17 mouse cellular contexts compared by ENCODE assay signal in the genomic region with DNA sequence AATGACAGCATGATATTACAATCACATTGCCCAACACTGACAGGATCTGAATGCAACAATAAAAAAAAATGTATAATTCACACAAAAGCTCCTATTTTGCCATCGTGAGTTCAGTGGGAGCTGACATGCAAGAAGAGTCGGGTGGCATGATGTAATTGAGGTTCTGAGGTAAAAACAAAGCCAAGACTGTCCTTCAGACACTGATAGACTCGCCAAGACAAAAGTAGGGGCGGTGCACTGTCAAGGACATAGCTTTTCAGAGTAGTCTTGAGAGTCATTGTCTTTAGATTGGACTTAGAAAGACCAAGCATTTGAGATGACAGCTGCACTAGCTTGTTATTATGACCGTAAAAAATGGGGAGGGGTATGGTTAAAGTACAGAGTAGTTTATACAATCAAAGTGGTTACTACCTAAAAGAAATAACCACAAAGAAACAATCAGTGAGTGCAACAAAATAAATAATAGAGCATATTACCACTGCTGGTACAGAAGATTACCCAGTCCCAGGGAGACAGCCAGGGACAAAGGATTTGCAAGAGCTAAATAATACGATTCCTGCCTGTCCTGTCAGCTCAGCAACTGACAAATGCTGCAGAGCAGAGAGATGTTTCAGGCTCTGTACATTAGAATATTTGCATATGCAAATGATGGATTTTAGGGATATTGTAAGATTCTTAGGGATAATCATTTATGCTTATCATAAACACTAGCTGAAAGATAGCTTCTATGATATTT. TPM values are rescaled to one million over a fixed set of nuclear protein-coding genes. Genes with fewer than 3 reads are reported as not detected.
DNase-seq lines count a peak whose midpoint lies in the region; ATAC-seq and TF ChIP-seq lines count a peak whose summit lies in the region.
"Had no signal": no experiment of that assay in that cellular context is flagged by ENCODE, and none has a peak within 500 bp of the region (broad histone marks: within the 10 kb centered on the region; RNA-seq: fewer than 3 reads in every experiment).

No protein-coding gene starts in this region.

- H3K4me1 ChIP-seq in heart, embryonic 10.5 days = no peaks in the 10 kb centered on the region
- H3K4me1 ChIP-seq in ES-Bruce4 (ENCODE audit: control insufficient read depth, insufficient read depth, low read length) (peaks cover 5% of the 10 kb centered on the region), ES-E14 (ENCODE audit: control insufficient read depth in 2 of 2, insufficient read depth in 2 of 2, low read length in 2 of 2, poor library complexity in 1 of 2) (peaks cover 0 to 3% of the 10 kb centered on the region in 2 experiments; a peak in 2 of 4 replicates)
- no peaks in the 10 kb centered on the region for H3K4me1 ChIP-seq in forebrain, postnatal 0 days (ENCODE audit: insufficient read depth)
- peaks cover under 1% of the 10 kb centered on the region; the same call in 1 of the 2 replicates for H3K4me1 ChIP-seq in liver, embryonic 11.5 days (replicated peaks; ENCODE audit: control insufficient read depth, insufficient read depth, low read length)
- H3K4me1 ChIP-seq: neural tube, embryonic 13.5 days had no signal

- in situ Hi-C loops in ES-E14 (cut with MboI; ENCODE audit: low sequenced_read_pairs in 2 of 2, unreplicated experiment in 2 of 2) = no loop called here

- WGBS in heart, embryonic 10.5 days = 74% methylated on average over 6 of the region's 6 CpGs
- 45% methylated on average over 6 of the region's 6 CpGs for WGBS in forebrain, postnatal 0 days
- WGBS in liver, embryonic 11.5 days = 73% methylated on average over 6 of the region's 6 CpGs

- no peaks in the 10 kb centered on the region for H3K9me3 ChIP-seq in heart, embryonic 10.5 days
- H3K9me3 ChIP-seq in ES-Bruce4 (replicated peaks; ENCODE audit: control insufficient read depth, insufficient read depth, low read length, poor library complexity, severe bottlenecking) (no peaks in the 10 kb centered on the region), ES-E14 (ENCODE audit: control insufficient read depth, insufficient read depth, low read depth, low read length) (no peaks in the 10 kb centered on the region)
- no peaks in the 10 kb centered on the region for H3K9me3 ChIP-seq in forebrain, postnatal 0 days (ENCODE audit: low read length)
- no peaks in the 10 kb centered on the region for H3K9me3 ChIP-seq in liver, embryonic 11.5 days (ENCODE audit: control insufficient read depth, low read length)
- H3K9me3 ChIP-seq: neural tube, embryonic 13.5 days had no signal

- intact Hi-C loops in heart, postnatal 25 days (cut with DNase I) = no loop called here

- H3K4me2 ChIP-seq in forebrain, postnatal 0 days (ENCODE audit: low read depth) = no peak overlapping the region
- no peak overlapping the region for H3K4me2 ChIP-seq in liver, embryonic 11.5 days
- H3K4me2 ChIP-seq: lung, embryonic 14.5 days; neural tube, embryonic 13.5 days had no signal

- no peak for TF ChIP-seq POLR2A in ES-Bruce4 (IDR thresholded peaks at IDR 0.05; ENCODE audit: insufficient read depth, low read length)

- no peaks in the 10 kb centered on the region for H3K27me3 ChIP-seq in heart, embryonic 10.5 days (ENCODE audit: insufficient read depth, poor library complexity, severe bottlenecking)
- H3K27me3 ChIP-seq in ES-Bruce4 (ENCODE audit: control insufficient read depth, insufficient read depth, low read length, poor library complexity, severe bottlenecking) = no peaks in the 10 kb centered on the region
- no peaks in the 10 kb centered on the region for H3K27me3 ChIP-seq in forebrain, postnatal 0 days (ENCODE audit: insufficient read depth, low read length)
- no peaks in the 10 kb centered on the region for H3K27me3 ChIP-seq in liver, embryonic 11.5 days (replicated peaks; ENCODE audit: control insufficient read depth, insufficient read depth, low read length)
- H3K27me3 ChIP-seq: neural tube, embryonic 13.5 days had no signal

- ATAC-seq in forebrain, postnatal 0 days = peak; percentile 88
- ATAC-seq in liver, embryonic 11.5 days (replicated peaks; ENCODE audit: low FRiP score) = no peak

- TF ChIP-seq CTCF in ES-Bruce4 (IDR thresholded peaks at IDR 0.05; ENCODE audit: low read depth, low read length) = no peak
- TF ChIP-seq CTCF in forebrain, postnatal 0 days (IDR thresholded peaks at IDR 0.05; ENCODE audit: low read depth) = no peak

- DNase-seq in heart, embryonic 10.5 days (ENCODE audit: low spot score) = peak; percentile 30
- DNase-seq in heart, postnatal 25 days (ENCODE audit: low spot score) = no peak
- no peak for DNase-seq in ES-E14 (ENCODE audit: low read depth, low spot score)
- peak; percentile 18 for DNase-seq in forebrain, postnatal 0 days
- no peak for DNase-seq in neural tube, embryonic 10.5 days (ENCODE audit: extremely low spot score, low spot score)
- no peak for DNase-seq in liver, embryonic 11.5 days (ENCODE audit: low spot score)
- DNase-seq: cerebellum, adult 9-11 months; gastrocnemius, adult 2 months; heart, adult 2 months; kidney, adult 8-10 months; kidney, postnatal 25 days; lung, embryonic 14.5 days; right cerebral cortex, postnatal 25 days; thymus, postnatal 14 days had no signal

- TF ChIP-seq EP300 in ES-Bruce4 (IDR thresholded peaks at IDR 0.05; ENCODE audit: insufficient read depth, low read depth, low read length) = no peak

- H3K36me3 ChIP-seq in heart, embryonic 10.5 days = peaks cover 33% of the 10 kb centered on the region
- H3K36me3 ChIP-seq in ES-Bruce4 (ENCODE audit: control insufficient read depth, insufficient read depth, low read length, poor library complexity, severe bottlenecking) = peaks cover 26% of the 10 kb centered on the region
- peaks cover 19% of the 10 kb centered on the region for H3K36me3 ChIP-seq in ES-E14 (ENCODE audit: control insufficient read depth, insufficient read depth, low read length, poor library complexity, severe bottlenecking)
- H3K36me3 ChIP-seq in forebrain, postnatal 0 days (ENCODE audit: insufficient read depth) = peaks cover 2% of the 10 kb centered on the region
- peaks cover 18% of the 10 kb centered on the region; the same call in 1 of the 2 replicates for H3K36me3 ChIP-seq in liver, embryonic 11.5 days (ENCODE audit: control insufficient read depth, insufficient read depth, low read length)

- H3K9ac ChIP-seq in ES-Bruce4 (ENCODE audit: low read depth, poor library complexity, severe bottlenecking) = no peak overlapping the region
- H3K9ac ChIP-seq in ES-E14 (ENCODE audit: insufficient read depth, low read depth, low read length, poor library complexity, severe bottlenecking) = no peak overlapping the region
- 0 out of 2 replicates have a peak overlapping the region, but pooled peaks have one; percentile 10 for H3K9ac ChIP-seq in forebrain, postnatal 0 days
- no peak overlapping the region for H3K9ac ChIP-seq in liver, embryonic 11.5 days (ENCODE audit: low read depth, low read length)
- H3K9ac ChIP-seq: lung, embryonic 14.5 days; neural tube, embryonic 13.5 days had no signal

- H3K27ac ChIP-seq in heart, embryonic 10.5 days = no peak overlapping the region
- peak overlapping the region; percentile 45; the same call in 1 of the 2 replicates for H3K27ac ChIP-seq in ES-Bruce4 (ENCODE audit: insufficient read depth, low read length)
- H3K27ac ChIP-seq in ES-E14 (ENCODE audit: insufficient read depth, low read depth, low read length, poor library complexity, severe bottlenecking) = no peak overlapping the region; the same call in 1 of the 2 replicates
- H3K27ac ChIP-seq in forebrain, postnatal 0 days (ENCODE audit: low read depth, low read length) = peak overlapping the region; percentile 40; the same call in 1 of the 2 replicates
- H3K27ac ChIP-seq in liver, embryonic 11.5 days (ENCODE audit: low read depth, low read length) = no peak overlapping the region
- H3K27ac ChIP-seq: gastrocnemius, adult 2 months; heart, adult 2 months; macrophage; neural tube, embryonic 13.5 days had no signal

- H3K4me3 ChIP-seq in heart, embryonic 10.5 days = no peak overlapping the region
- H3K4me3 ChIP-seq in ES-Bruce4 (ENCODE audit: low read depth, low read length) (no peak overlapping the region), ES-E14 (ENCODE audit: insufficient read depth in 1 of 2, low read depth in 1 of 2, low read length in 2 of 2, poor library complexity in 1 of 2, severe bottlenecking in 1 of 2) (no peak overlapping the region)
- H3K4me3 ChIP-seq in forebrain, postnatal 0 days (ENCODE audit: low read depth, low read length) = no peak overlapping the region
- H3K4me3 ChIP-seq in liver, embryonic 11.5 days (ENCODE audit: low read depth, low read length) = no peak overlapping the region
- H3K4me3 ChIP-seq: gastrocnemius, adult 2 months; heart, adult 2 months; neural tube, embryonic 13.5 days had no signal

TF ChIP-seq in ES-E14, 5 proteins besides CTCF, POLR2A, EP300 and RAD21:
- peak; percentile 46 for TF ChIP-seq CHD2 (IDR thresholded peaks at IDR 0.05; ENCODE audit: low read depth, low read length)
- TF ChIP-seq ZNF384 (IDR thresholded peaks at IDR 0.05; ENCODE audit: low read depth, low read length) = no peak
- no peak for TF ChIP-seq HCFC1 (IDR thresholded peaks at IDR 0.05; ENCODE audit: borderline replicate concordance, insufficient read depth, low read length)
- no peak for TF ChIP-seq ZC3H11A (IDR thresholded peaks at IDR 0.05; ENCODE audit: borderline replicate concordance, low read depth, low read length)
TF ChIP-seq in ES-E14: peak in this region for 1.

RNA-seq across cellular contexts. Expression of gene Tmem123, which starts 32.5 kb away (rescaled TPM):
- polyA plus RNA-seq in heart, embryonic 10.5 days (2016; fragmentation: Nextera tagmentation; extraction: Ambion mirVana) = 121 and 143 TPM in 2 replicates
- total RNA-seq in heart, postnatal 25 days (2021) = 10 to 100 TPM; 39.4 to 43.7 TPM
- polyA plus RNA-seq in ES-Bruce4 (2011; ENCODE audit: insufficient read depth, insufficient read length, low read depth, missing spikeins) = 60.2 and 62.0 TPM in 2 replicates
- 23.6 and 27.5 TPM in 2 replicates for total RNA-seq in ES-E14 (2012; rRNA removed)
- total RNA-seq in forebrain, postnatal 0 days (2014; rRNA removed) = 13.7 and 19.8 TPM in 2 replicates
- 13.9 TPM in 2 replicates for polyA plus RNA-seq in forebrain, postnatal 0 days (2015; fragmentation: Nextera tagmentation; extraction: Ambion mirVana)
- 87.8 and 98.4 TPM in 2 replicates for polyA plus RNA-seq in liver, embryonic 11.5 days (2014; fragmentation: Nextera tagmentation; extraction: Ambion mirVana)

RNA-seq across cellular contexts. Expression of gene Birc2, which starts 40.6 kb away (rescaled TPM):
- 23.6 and 24.2 TPM in 2 replicates for polyA plus RNA-seq in heart, embryonic 10.5 days (2016; fragmentation: Nextera tagmentation; extraction: Ambion mirVana)
- 10 to 100 TPM; 23.6 to 24.8 TPM for total RNA-seq in heart, postnatal 25 days (2021)
- polyA plus RNA-seq in ES-Bruce4 (2011; ENCODE audit: insufficient read depth, insufficient read length, low read depth, missing spikeins) = 51.9 and 52.5 TPM in 2 replicates
- total RNA-seq in ES-E14 (2012; rRNA removed) = 27.4 and 30.5 TPM in 2 replicates
- 53.0 and 54.2 TPM in 2 replicates for total RNA-seq in forebrain, postnatal 0 days (2014; rRNA removed)
- polyA plus RNA-seq in forebrain, postnatal 0 days (2015; fragmentation: Nextera tagmentation; extraction: Ambion mirVana) = 23.8 and 28.8 TPM in 2 replicates
- polyA plus RNA-seq in liver, embryonic 11.5 days (2014; fragmentation: Nextera tagmentation; extraction: Ambion mirVana) = 26.6 and 28.1 TPM in 2 replicates

Comparison
In these comparisons a context has a peak if more than half of its experiments do, and no peak if none do; other contexts are left out.
1. DNase-seq: peak in heart, embryonic 10.5 days (single experiment) and forebrain, postnatal 0 days (single experiment); none in heart, postnatal 25 days (single experiment), ES-E14 (single experiment), neural tube, embryonic 10.5 days (single experiment) and liver, embryonic 11.5 days (single experiment).
2. H3K27ac ChIP-seq: peak in ES-Bruce4 (single experiment) and forebrain, postnatal 0 days (single experiment); none in heart, embryonic 10.5 days (single experiment), ES-E14 (single experiment) and liver, embryonic 11.5 days (single experiment).